Mouse (Mus musculus): Measurements from ENCODE around the gene Mgat4a. TPM values are rescaled to one million over a fixed set of nuclear protein-coding genes. Genes with fewer than 3 reads are reported as not detected.

The Mgat4a gene
- total and polyA plus RNA-seq, 3 experiments = 2.7 to 2.8 TPM; not detected in 1

DNA sequence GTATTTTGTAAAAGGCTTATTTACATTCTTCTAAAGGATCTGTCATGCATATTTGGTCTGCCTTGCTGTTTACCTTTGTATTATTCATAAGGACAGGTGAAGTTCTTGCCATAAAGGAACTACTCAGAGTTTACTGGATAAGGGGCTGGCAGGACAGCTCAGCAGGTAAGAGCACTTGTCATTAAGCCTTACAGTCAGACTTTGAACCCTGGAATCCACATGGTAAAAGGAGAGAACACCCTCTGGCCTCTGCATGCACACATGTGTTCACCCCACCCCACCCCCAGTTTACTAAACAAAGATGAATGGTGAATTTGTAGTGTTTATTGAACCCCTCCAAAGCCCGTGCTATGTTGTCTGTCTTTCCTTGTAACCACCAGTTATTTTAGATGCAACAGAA, 125.4 kb downstream of the Mgat4a start:
- no peaks in the 10 kb centered on the region for H3K27me3 ChIP-seq (ENCODE audit: control insufficient read depth in 1 of 2, insufficient read depth in 2 of 2, low read length in 2 of 2)
- H3K79me2 ChIP-seq (ENCODE audit: control insufficient read depth, insufficient read depth, low read length, poor library complexity) = no peaks in the 10 kb centered on the region
- H3K36me3 ChIP-seq (ENCODE audit: control insufficient read depth in 1 of 2, insufficient read depth in 2 of 2, low read length in 2 of 2) = peaks cover 0 to 2% of the 10 kb centered on the region in 2 experiments; a peak in 2 of 4 replicates
- TF ChIP-seq CTCF (IDR thresholded peaks at IDR 0.05 in 2 of 3, conservative IDR thresholded peaks at IDR 0.05 in 1 of 3; ENCODE audit: control insufficient read depth in 1 of 3, insufficient read depth in 1 of 3, low read depth in 2 of 3, low read length in 3 of 3, poor library complexity in 1 of 3, severe bottlenecking in 1 of 3) (no peak), POLR2A (IDR thresholded peaks at IDR 0.05; ENCODE audit: control insufficient read depth in 1 of 2, insufficient read depth in 1 of 2, low read depth in 1 of 2, low read length in 2 of 2, poor library complexity in 1 of 2) (no peak), USF1 (IDR thresholded peaks at IDR 0.05; ENCODE audit: low read depth, low read length) (no peak), ELF1 (IDR thresholded peaks at IDR 0.05; ENCODE audit: low read depth, low read length) (no peak), TBP (IDR thresholded peaks at IDR 0.05; ENCODE audit: low read depth, low read length) (no peak), POLR2AphosphoS5 (IDR thresholded peaks at IDR 0.05; ENCODE audit: borderline replicate concordance, low read depth, low read length) (no peak), POLR2AphosphoS2 (IDR thresholded peaks at IDR 0.05; ENCODE audit: low read length) (no peak), KAT2A (conservative IDR thresholded peaks at IDR 0.05; ENCODE audit: low read depth, low read length) (no peak), MAZ (IDR thresholded peaks at IDR 0.05; ENCODE audit: low read depth, low read length) (no peak), HCFC1 (IDR thresholded peaks at IDR 0.05; ENCODE audit: low read depth, low read length) (no peak), UBTF (IDR thresholded peaks at IDR 0.05; ENCODE audit: borderline replicate concordance, insufficient read depth, low read depth, low read length) (no peak), E2F4 (IDR thresholded peaks at IDR 0.05; ENCODE audit: borderline replicate concordance, low read depth, low read length) (no peak), MXI1 (IDR thresholded peaks at IDR 0.05; ENCODE audit: low read depth, low read length) (no peak), MYC (IDR thresholded peaks at IDR 0.05; ENCODE audit: low read depth, low read length) (no peak), ZKSCAN1 (IDR thresholded peaks at IDR 0.05; ENCODE audit: low read depth, low read length) (no peak), ZC3H11A (IDR thresholded peaks at IDR 0.05; ENCODE audit: low read depth, low read length) (no peak), NELFE (IDR thresholded peaks at IDR 0.05; ENCODE audit: low read depth, low read length) (no peak)
- no peaks in the 10 kb centered on the region for H3K4me1 ChIP-seq (ENCODE audit: control insufficient read depth in 1 of 2, insufficient read depth in 2 of 2, low read length in 2 of 2)
- no peak overlapping the region for H3K9ac ChIP-seq (ENCODE audit: control insufficient read depth, low read depth, low read length, poor library complexity, severe bottlenecking)
- H3K27ac ChIP-seq (ENCODE audit: control insufficient read depth, low read depth, low read length) = no peak overlapping the region
- no peak overlapping the region for H3K4me3 ChIP-seq (ENCODE audit: control insufficient read depth in 1 of 2, insufficient read depth in 1 of 2, low read depth in 2 of 2, low read length in 2 of 2)
- DNase-seq (ENCODE audit: low read depth, low spot score) = no peak
- H3K9me3 ChIP-seq (replicated peaks; ENCODE audit: insufficient read depth, low read length) = no peaks in the 10 kb centered on the region

DNA sequence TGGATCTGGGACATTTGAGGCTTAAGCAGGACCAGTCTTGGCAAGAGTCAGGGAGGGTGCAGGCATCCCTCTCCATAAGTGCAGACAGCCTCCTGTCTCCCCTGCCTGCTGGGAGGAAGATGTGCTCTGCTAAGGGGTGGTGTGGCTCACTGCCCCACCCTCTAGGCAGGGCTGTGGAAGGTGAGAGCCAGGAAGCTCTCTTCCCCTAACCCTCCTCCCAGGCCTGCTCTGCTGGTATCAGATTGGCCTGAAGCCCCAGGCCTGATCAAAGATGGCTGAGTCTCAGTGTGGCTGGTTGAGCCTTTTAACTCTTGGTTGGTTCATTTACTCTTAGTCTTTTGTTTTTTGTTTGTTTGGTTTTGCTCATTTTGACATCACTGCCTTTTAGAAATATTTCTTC, 131.2 kb downstream of the Mgat4a start:
- H3K27me3 ChIP-seq (ENCODE audit: control insufficient read depth in 1 of 2, insufficient read depth in 2 of 2, low read length in 2 of 2) = no peaks in the 10 kb centered on the region
- H3K79me2 ChIP-seq (ENCODE audit: control insufficient read depth, insufficient read depth, low read length, poor library complexity) = no peaks in the 10 kb centered on the region
- H3K4me1 ChIP-seq (ENCODE audit: control insufficient read depth in 1 of 2, insufficient read depth in 2 of 2, low read length in 2 of 2) = peaks cover 0 to 6% of the 10 kb centered on the region in 2 experiments; a peak in 2 of 4 replicates
- H3K36me3 ChIP-seq (ENCODE audit: control insufficient read depth in 1 of 2, insufficient read depth in 2 of 2, low read length in 2 of 2) = peaks cover 0 to 9% of the 10 kb centered on the region in 2 experiments; a peak in 3 of 4 replicates
- no peaks in the 10 kb centered on the region for H3K9me3 ChIP-seq (replicated peaks; ENCODE audit: insufficient read depth, low read length)
- no peak overlapping the region for H3K9ac ChIP-seq (ENCODE audit: control insufficient read depth, low read depth, low read length, poor library complexity, severe bottlenecking)
- DNase-seq (ENCODE audit: low read depth, low spot score) = peak; percentile 70
- no peak overlapping the region for H3K4me3 ChIP-seq (ENCODE audit: control insufficient read depth in 1 of 2, insufficient read depth in 1 of 2, low read depth in 2 of 2, low read length in 2 of 2)
- H3K27ac ChIP-seq (ENCODE audit: control insufficient read depth, low read depth, low read length) = no peak overlapping the region
- TF ChIP-seq CHD1 (IDR thresholded peaks at IDR 0.05; ENCODE audit: low read depth, low read length) (no peak), RCOR1 (IDR thresholded peaks at IDR 0.05; ENCODE audit: low read depth, low read length) (no peak), NRF1 (IDR thresholded peaks at IDR 0.05; ENCODE audit: insufficient read depth, low read depth, low read length, poor library complexity, severe bottlenecking) (no peak), ZKSCAN1 (IDR thresholded peaks at IDR 0.05; ENCODE audit: low read depth, low read length) (no peak), MEF2A (IDR thresholded peaks at IDR 0.05; ENCODE audit: extremely low read depth, insufficient replicate concordance, low read depth, low read length, poor library complexity, severe bottlenecking) (no peak), ZMIZ1 (IDR thresholded peaks at IDR 0.05; ENCODE audit: low read depth, low read length) (no peak), MAFK (IDR thresholded peaks at IDR 0.05; ENCODE audit: borderline replicate concordance, low read depth, low read length) (no peak), CHD2 (IDR thresholded peaks at IDR 0.05; ENCODE audit: low read length) (no peak), MYB (IDR thresholded peaks at IDR 0.05; ENCODE audit: low read depth, low read length) (no peak), BHLHE40 (IDR thresholded peaks at IDR 0.05; ENCODE audit: borderline replicate concordance, low read depth, low read length) (no peak), MXI1 (IDR thresholded peaks at IDR 0.05; ENCODE audit: low read depth, low read length) (no peak), RAD21 (IDR thresholded peaks at IDR 0.05; ENCODE audit: low read depth, low read length) (no peak), USF2 (IDR thresholded peaks at IDR 0.05; ENCODE audit: borderline replicate concordance in 1 of 2, insufficient read depth in 1 of 2, low read depth in 1 of 2, low read length in 2 of 2) (no peak), EP300 (IDR thresholded peaks at IDR 0.05; ENCODE audit: low read depth in 1 of 2, low read length in 2 of 2) (no peak), POLR2A (IDR thresholded peaks at IDR 0.05; ENCODE audit: control insufficient read depth in 1 of 2, insufficient read depth in 1 of 2, low read depth in 1 of 2, low read length in 2 of 2, poor library complexity in 1 of 2) (no peak), UBTF (IDR thresholded peaks at IDR 0.05; ENCODE audit: borderline replicate concordance, insufficient read depth, low read depth, low read length) (peak; percentile 98), JUND (IDR thresholded peaks at IDR 0.05; ENCODE audit: low read depth, low read length) (no peak), CTCF (IDR thresholded peaks at IDR 0.05 in 2 of 3, conservative IDR thresholded peaks at IDR 0.05 in 1 of 3; ENCODE audit: control insufficient read depth in 1 of 3, insufficient read depth in 1 of 3, low read depth in 2 of 3, low read length in 3 of 3, poor library complexity in 1 of 3, severe bottlenecking in 1 of 3) (no peak)

All from MEL (cell line).